Mouse (Mus musculus) heart, embryonic 12.5 days (tissue): ENCODE measurements around the gene Fra10ac1. TPM values are rescaled to one million over a fixed set of nuclear protein-coding genes. Genes with fewer than 3 reads are reported as not detected.

Source experiments
- ATAC-seq: fragments of 200-750 bp; cut with Nextera tagmentation; 2 replicates; pipeline ENCODE4 v1.8.0; 2017; ENCODE audit warnings: moderate TSS enrichment, moderate library complexity; ENCODE audit not compliant: insufficient number of reproducible peaks, low FRiP score
- H3K27ac ChIP-seq: fragments of 300-500 bp; sonication (generic); 2 replicates; pipeline ENCODE4 v1.5.1; 2016; ENCODE audit warnings: mild to moderate bottlenecking, moderate library complexity; ENCODE audit not compliant: poor library complexity, severe bottlenecking
- H3K27me3 ChIP-seq: fragments of 300-500 bp; sonication (generic); replicated peaks from 2 replicates; pipeline ENCODE4 v1.6.1; 2016; ENCODE audit warnings: mild to moderate bottlenecking, moderate library complexity
- H3K36me3 ChIP-seq: fragments of 300-500 bp; sonication (generic); 2 replicates; pipeline ENCODE4 v1.6.1; 2016; ENCODE audit warnings: mild to moderate bottlenecking, moderate library complexity
- H3K4me1 ChIP-seq: fragments of 300-500 bp; sonication (generic); replicated peaks from 2 replicates; pipeline ENCODE4 v1.6.1; 2016; ENCODE audit warnings: mild to moderate bottlenecking
- H3K4me2 ChIP-seq: fragments of 300-500 bp; sonication (generic); 2 replicates; pipeline ENCODE4 v1.6.1; 2016; ENCODE audit warnings: mild to moderate bottlenecking, moderate library complexity
- H3K4me3 ChIP-seq: fragments of 300-500 bp; sonication (generic); 2 replicates; pipeline ENCODE4 v1.5.1; 2016; ENCODE audit warnings: mild to moderate bottlenecking
- H3K9ac ChIP-seq: fragments of 300-500 bp; sonication (generic); 2 replicates; pipeline ENCODE4 v1.6.1; 2016; ENCODE audit warnings: mild to moderate bottlenecking, moderate library complexity
- H3K9me3 ChIP-seq: fragments of 300-500 bp; sonication (generic); replicated peaks from 2 replicates; pipeline ENCODE4 v1.6.1; 2016; ENCODE audit warnings: mild to moderate bottlenecking, moderate library complexity
- WGBS: fragments of 180-500 bp; shearing (Covaris S2); methylation state at CpG from one replicate; pipeline ENCODE4 v1.1.7; 2016; 5-methylcytosine and 5-hydroxymethylcytosine counted together
- polyA plus RNA-seq: library from polyadenylated mRNA; unstranded; fragments of >200 nt; fragmentation: Nextera tagmentation; extraction: Ambion mirVana; gene quantifications from 2 replicates; pipeline ENCODE4 v1.2.1, GENCODE M21; 2016

Gene Fra10ac1
- polyA plus RNA-seq, 1 experiment from 2014 or later: 30.2 TPM

GRCm38 (mm10) chr19:38179675-38180074 is 44.3 kb downstream of the Fra10ac1 start:
- Histone ChIP-seq H3K27ac (no peak overlapping the region), H3K9me3 (no peaks in the 10 kb centered on the region), H3K4me1 (no peaks in the 10 kb centered on the region), H3K4me2 (no peak overlapping the region), H3K9ac (no peak overlapping the region), H3K4me3 (no peak overlapping the region), H3K27me3 (no peaks in the 10 kb centered on the region), H3K36me3 (peaks cover 4% of the 10 kb centered on the region; the same call in 1 of the 2 replicates)
- WGBS: 85% methylated on average over 9 of the region's 9 CpGs
- ATAC-seq: no peak

- H3K4me2 ChIP-seq: no peak overlapping the region
- no peaks in the 10 kb centered on the region for H3K9me3 ChIP-seq
- H3K36me3 ChIP-seq: no peaks in the 10 kb centered on the region
- no peak overlapping the region for H3K27ac ChIP-seq
- H3K4me3 ChIP-seq: no peak overlapping the region
- no peak for ATAC-seq
- H3K9ac ChIP-seq: no peak overlapping the region
- WGBS: 53% methylated on average over 2 of the region's 2 CpGs
- no peaks in the 10 kb centered on the region for H3K27me3 ChIP-seq
- H3K4me1 ChIP-seq: 0 out of 2 replicates have a peak, but pooled peaks cover 1% of the 10 kb centered on the region
Observed at GRCm38 (mm10) chr19:38164633-38165032, 59.3 kb downstream of the Fra10ac1 start.

- Histone ChIP-seq H3K9me3 (no peaks in the 10 kb centered on the region), H3K9ac (no peak overlapping the region), H3K4me1 (no peaks in the 10 kb centered on the region), H3K4me2 (no peak overlapping the region), H3K36me3 (no peaks in the 10 kb centered on the region), H3K4me3 (no peak overlapping the region), H3K27ac (no peak overlapping the region), H3K27me3 (no peaks in the 10 kb centered on the region)
- no peak for ATAC-seq
- WGBS: 81% methylated on average over 21 of the region's 21 CpGs
Observed at GRCm38 (mm10) chr19:38161648-38162354, 62.2 kb downstream of the Fra10ac1 start.

- no peak overlapping the region for H3K9ac ChIP-seq
- H3K9me3 ChIP-seq: no peaks in the 10 kb centered on the region
- H3K27ac ChIP-seq: no peak overlapping the region
- ATAC-seq: no peak
- no peaks in the 10 kb centered on the region for H3K36me3 ChIP-seq
- no peaks in the 10 kb centered on the region for H3K4me1 ChIP-seq
- H3K27me3 ChIP-seq: no peaks in the 10 kb centered on the region
- 91% methylated on average over 1 of the region's 1 CpGs for WGBS
- no peak overlapping the region for H3K4me3 ChIP-seq
- no peak overlapping the region for H3K4me2 ChIP-seq
Observed at GRCm38 (mm10) chr19:38156243-38156642, 67.7 kb downstream of the Fra10ac1 start.

- Histone ChIP-seq H3K9me3 (no peaks in the 10 kb centered on the region), H3K4me2 (no peak overlapping the region), H3K36me3 (no peaks in the 10 kb centered on the region), H3K9ac (no peak overlapping the region), H3K27me3 (no peaks in the 10 kb centered on the region), H3K4me3 (no peak overlapping the region), H3K27ac (no peak overlapping the region), H3K4me1 (no peaks in the 10 kb centered on the region)
- WGBS: 59% methylated on average over 4 of the region's 4 CpGs
- ATAC-seq: no peak
Observed at GRCm38 (mm10) chr19:38143540-38144271, 80.2 kb downstream of the Fra10ac1 start.

Other genes starting within 250 kb of the Fra10ac1 start
- gene Myof, start 180.6 kb downstream of the Fra10ac1 start, polyA plus RNA-seq: 8.9 and 9.4 TPM in 2 replicates
- gene Cep55, start 169.1 kb downstream of the Fra10ac1 start, polyA plus RNA-seq: 34.5 and 35.9 TPM in 2 replicates
- gene Ffar4, start 127.1 kb downstream of the Fra10ac1 start, polyA plus RNA-seq: not detected in 2 replicates
- 5.9 and 24.1 TPM in 2 replicates for gene Rbp4, start 98.9 kb downstream of the Fra10ac1 start, polyA plus RNA-seq
- not detected in 2 replicates for gene Pde6c, start 91.4 kb downstream of the Fra10ac1 start, polyA plus RNA-seq
- gene Lgi1, start 40.4 kb upstream of the Fra10ac1 start, polyA plus RNA-seq: not detected in 2 replicates
- gene Slc35g1, start 171.8 kb upstream of the Fra10ac1 start, polyA plus RNA-seq: 3.6 and 4.0 TPM in 2 replicates